9 mouse cellular contexts compared by ENCODE assay signal in the genomic region with DNA sequence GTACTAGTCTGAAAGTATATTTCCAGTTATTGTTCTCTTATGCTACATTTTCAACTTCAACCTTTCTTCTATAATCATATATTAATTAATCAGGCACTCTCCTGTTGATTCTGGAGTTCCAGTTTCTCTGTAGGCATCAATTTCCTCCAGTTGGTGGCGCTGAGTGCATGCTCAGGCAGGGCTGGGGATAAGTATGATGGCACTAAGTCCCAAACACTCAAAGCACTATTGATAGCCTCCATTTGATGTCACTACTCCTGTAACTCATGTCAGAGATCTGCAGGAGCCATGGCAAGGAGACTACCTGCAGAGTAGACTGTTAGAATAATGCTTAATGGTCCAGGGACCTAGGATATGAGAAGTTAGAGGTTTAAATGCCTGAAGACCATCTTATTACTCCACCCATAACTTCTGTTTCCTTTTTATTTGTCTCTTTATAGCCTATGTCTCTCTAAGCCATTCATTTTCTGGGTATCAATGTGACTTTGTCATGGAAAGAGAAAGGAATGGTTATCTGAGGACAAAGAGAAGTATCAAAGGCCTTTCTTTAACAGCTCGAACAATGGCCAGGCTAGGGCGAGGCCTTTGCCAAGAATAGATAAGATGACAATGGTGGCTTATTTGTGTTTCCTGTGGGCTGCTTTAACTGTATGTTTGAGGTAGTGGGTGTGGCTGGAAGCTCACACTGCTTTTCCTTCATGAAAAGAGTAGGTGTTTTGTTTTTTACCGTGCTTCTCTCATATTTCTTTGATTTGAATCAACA.
DNase-seq lines count a peak whose midpoint lies in the region; ATAC-seq and TF ChIP-seq lines count a peak whose summit lies in the region.
"Had no signal": no experiment of that assay in that cellular context is flagged by ENCODE, and none has a peak within 500 bp of the region (broad histone marks: within the 10 kb centered on the region; RNA-seq: fewer than 3 reads in every experiment).

No protein-coding gene starts in this region.

- H3K27me3 ChIP-seq in Patski, result peaks cover 19% of the 10 kb centered on the region
- H3K27me3 ChIP-seq: heart, embryonic 15.5 days had no signal

- DNase-seq in left cerebral cortex, adult 11 months (ENCODE audit: low spot score), result peak; percentile 22
- DNase-seq in left cerebral cortex, postnatal 36 days (ENCODE audit: low spot score in 2 of 2), result no peak
- DNase-seq in Patski (ENCODE audit: low read depth, low spot score) (no peak), adipocyte (ENCODE audit: low spot score) (no peak)
- peak; percentile 40 to 56 for DNase-seq in layer of hippocampus, postnatal 10 days (ENCODE audit: low spot score in 2 of 2)
- peak; percentile 3 for DNase-seq in right cerebral cortex, postnatal 4 days
- no peak for DNase-seq in retina, postnatal 1 day

- CTCF ChIA-PET in Patski (lab: Charles Lee), result interaction anchor here (0.5 kb wide), 1 partner anchor 59 kb away, joined by 3 read pairs; no protein-coding TSS in a partner anchor

- peak; percentile 58 for TF ChIP-seq CTCF in Patski (IDR thresholded peaks at IDR 0.05)

- POLR2A ChIA-PET in Patski (lab: Charles Lee), result no interaction called here

- intact Hi-C loops in left cerebral cortex, postnatal 36 days (cut with DNase I), result loop anchor here (5.0 kb wide), 1 partner anchor 119 kb away; no protein-coding TSS in a partner anchor

- in situ Hi-C loops in Patski (cut with MboI; ENCODE audit: low pct_unique_long_range_greater_than_20kb), result loop anchor here (10.0 kb wide), 1 partner anchor 122 kb away; no protein-coding TSS in a partner anchor

- ATAC-seq in Patski, result no peak
- peak; percentile 96 for ATAC-seq in common myeloid progenitor, adult 5-6 weeks (replicated peaks; ENCODE audit: low read depth, poor library complexity, severe bottlenecking)

Comparison
In these comparisons a context has a peak if more than half of its experiments do, and no peak if none do; other contexts are left out.
1. DNase-seq: peak in left cerebral cortex, adult 11 months (single experiment), layer of hippocampus, postnatal 10 days (2 of 2) and right cerebral cortex, postnatal 4 days (single experiment); none in left cerebral cortex, postnatal 36 days (0 of 2), Patski (single experiment), adipocyte (single experiment) and retina, postnatal 1 day (single experiment).